Mouse (Mus musculus) limb, embryonic 11.5 days (tissue): ENCODE measurements at regions not wholly inside any gene's neighbourhood (a gene's known extent, or its start where the extent isn't known, plus 50 kb on each side); places are given as distances from the start of the nearest gene placed in this dataset.
"Not testable (repeated sequence)": the region's sequence is repeated elsewhere in the genome, so short reads cannot be mapped to it uniquely, and the experiment has no call there.

Experiments
- ATAC-seq: fragments of 200-750 bp; cut with Nextera tagmentation; 2 replicates; pipeline ENCODE4 v1.8.0; 2017; ENCODE audit warnings: low read depth; ENCODE audit not compliant: insufficient number of reproducible peaks, low FRiP score, low TSS enrichment
- DNase-seq: peaks from one replicate; pipeline ENCODE4 v3.0.0-alpha.2; 2015; ENCODE audit warnings: low spot score
- H3K27ac ChIP-seq: fragments of 300-500 bp; sonication (generic); replicated peaks from 2 replicates; pipeline ENCODE4 v1.5.1; 2014; ENCODE audit warnings: low read depth, mild to moderate bottlenecking, low read length
- H3K27me3 ChIP-seq: fragments of 300-500 bp; sonication (generic); 2 replicates; pipeline ENCODE4 v1.6.1; 2014; ENCODE audit warnings: mild to moderate bottlenecking, low read length, mixed read lengths; ENCODE audit not compliant: control insufficient read depth, insufficient read depth
- H3K36me3 ChIP-seq: fragments of 300-500 bp; sonication (generic); 2 replicates; pipeline ENCODE4 v1.6.1; 2014; ENCODE audit warnings: mild to moderate bottlenecking, low read length, moderate library complexity, mixed read lengths; ENCODE audit not compliant: control insufficient read depth, insufficient read depth
- H3K4me1 ChIP-seq: fragments of 300-500 bp; sonication (generic); 2 replicates; pipeline ENCODE4 v1.6.1; 2014; ENCODE audit warnings: low read length, mixed read lengths; ENCODE audit not compliant: control insufficient read depth, insufficient read depth
- H3K4me2 ChIP-seq: fragments of 300-500 bp; sonication (generic); 2 replicates; pipeline ENCODE4 v1.6.1; 2014; ENCODE audit warnings: low read depth, mild to moderate bottlenecking, moderate library complexity; ENCODE audit not compliant: severe bottlenecking
- H3K4me3 ChIP-seq: fragments of 300-500 bp; sonication (generic); 2 replicates; pipeline ENCODE4 v1.5.1; 2014; ENCODE audit warnings: low read depth, low read length
- H3K9ac ChIP-seq: fragments of 300-500 bp; sonication (generic); 2 replicates; pipeline ENCODE4 v1.6.1; 2014; ENCODE audit warnings: mild to moderate bottlenecking, low read length
- H3K9me3 ChIP-seq: fragments of 300-500 bp; sonication (generic); 2 replicates; pipeline ENCODE4 v1.6.1; 2016; ENCODE audit warnings: low read length; ENCODE audit not compliant: control insufficient read depth
- WGBS: fragments of 180-500 bp; shearing (Covaris S2); extraction: QIAGEN DNeasy Blood & Tissue Kit; methylation state at CpG from one replicate; pipeline ENCODE4 v1.1.7; 2014; 5-methylcytosine and 5-hydroxymethylcytosine counted together

DNA sequence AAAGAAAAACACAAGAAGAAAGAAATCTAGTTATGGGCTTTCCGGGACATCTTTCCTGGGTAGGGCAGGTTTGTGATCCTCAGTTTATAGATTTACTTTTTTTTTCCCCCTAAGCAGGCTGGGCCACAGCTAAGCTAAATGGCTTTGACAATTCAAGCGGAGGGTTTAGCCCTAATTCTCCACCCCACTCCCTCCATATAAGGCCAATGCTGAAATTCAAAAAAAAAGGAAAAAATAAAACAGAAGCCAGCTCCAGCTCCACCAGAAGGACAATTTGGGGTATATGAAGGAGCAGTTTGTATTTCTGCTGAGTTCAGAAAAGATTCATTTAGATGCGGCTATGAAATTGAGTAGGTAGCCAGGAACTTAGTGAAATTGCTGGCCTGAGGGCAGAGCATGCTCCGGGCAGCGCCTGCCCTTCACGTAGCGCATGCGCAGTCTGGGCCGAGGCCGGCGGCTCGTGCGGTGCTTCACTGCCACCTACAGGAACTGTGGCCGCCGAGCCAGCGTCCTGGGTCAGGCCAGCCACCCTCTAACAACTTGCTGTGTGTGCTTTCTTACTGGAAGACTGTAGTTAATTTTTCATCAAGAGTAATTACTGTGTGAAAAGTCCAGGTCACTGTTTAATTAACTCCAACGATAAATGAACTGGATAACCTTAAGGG lies 364.5 kb downstream of the Lrig3 start:
- H3K4me2 ChIP-seq = no peak overlapping the region; the same call in 1 of the 2 replicates
- no peaks in the 10 kb centered on the region for H3K9me3 ChIP-seq
- H3K9ac ChIP-seq = no peak overlapping the region
- WGBS = 7% methylated on average over 17 of the region's 17 CpGs
- no peaks in the 10 kb centered on the region for H3K4me1 ChIP-seq
- ATAC-seq = peak; percentile 87
- no peak overlapping the region for H3K27ac ChIP-seq
- H3K36me3 ChIP-seq = no peaks in the 10 kb centered on the region
- no peaks in the 10 kb centered on the region for H3K27me3 ChIP-seq
- DNase-seq = peak; percentile 95
- H3K4me3 ChIP-seq = no peak overlapping the region

DNA sequence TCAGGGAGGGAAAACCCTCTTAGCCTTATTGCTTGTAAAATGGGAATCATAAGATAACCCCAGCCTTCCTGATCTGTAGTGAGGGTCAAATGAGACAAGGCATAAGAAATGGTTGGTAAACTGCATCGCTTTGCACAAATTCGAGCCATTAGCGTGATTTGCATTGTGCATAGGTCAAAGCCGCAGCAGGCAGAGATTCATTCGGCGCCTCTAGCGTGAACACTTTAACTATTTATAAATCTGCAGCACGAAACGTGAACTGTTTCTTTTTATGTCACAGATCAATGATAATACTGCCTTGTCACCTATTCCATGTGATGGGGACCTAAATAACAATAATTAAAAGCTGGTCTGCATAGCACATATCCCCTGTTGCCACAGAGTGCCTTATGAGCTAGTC lies 354.9 kb downstream of the Lrig3 start:
- no peak overlapping the region for H3K4me2 ChIP-seq
- ATAC-seq (no peak), DNase-seq (no peak)
- no peak overlapping the region for H3K9ac ChIP-seq
- WGBS = 85% methylated on average over 9 of the region's 9 CpGs
- H3K9me3 ChIP-seq = no peaks in the 10 kb centered on the region
- H3K27me3 ChIP-seq = no peaks in the 10 kb centered on the region
- no peak overlapping the region for H3K27ac ChIP-seq
- H3K4me1 ChIP-seq = no peaks in the 10 kb centered on the region
- no peaks in the 10 kb centered on the region for H3K36me3 ChIP-seq
- no peak overlapping the region for H3K4me3 ChIP-seq

DNA sequence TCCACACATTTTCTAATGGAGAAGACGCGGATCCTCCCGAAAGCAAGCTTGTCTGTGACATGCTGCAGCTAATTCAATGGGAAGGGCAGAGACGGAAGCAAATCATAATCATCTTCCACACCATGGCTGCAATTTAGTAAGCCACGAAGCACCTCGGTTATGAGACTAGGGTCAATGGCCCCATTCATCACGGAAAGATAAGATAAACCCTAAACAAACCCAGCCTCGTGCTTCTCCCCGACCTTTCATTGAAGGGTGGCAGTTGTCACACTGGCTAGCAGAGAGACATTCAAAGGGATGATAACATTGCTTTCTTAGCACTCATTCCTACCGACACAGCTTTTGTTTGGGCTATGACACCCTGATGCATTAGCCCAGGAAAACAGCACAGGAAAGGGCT lies 353.8 kb downstream of the Lrig3 start:
- no peaks in the 10 kb centered on the region for H3K27me3 ChIP-seq
- no peak overlapping the region for H3K4me3 ChIP-seq
- no peaks in the 10 kb centered on the region for H3K36me3 ChIP-seq
- 69% methylated on average over 10 of the region's 10 CpGs for WGBS
- H3K4me1 ChIP-seq = no peaks in the 10 kb centered on the region
- ATAC-seq = no peak
- H3K9ac ChIP-seq = no peak overlapping the region
- no peak overlapping the region for H3K4me2 ChIP-seq
- H3K27ac ChIP-seq = no peak overlapping the region
- no peak for DNase-seq
- no peaks in the 10 kb centered on the region for H3K9me3 ChIP-seq

DNA sequence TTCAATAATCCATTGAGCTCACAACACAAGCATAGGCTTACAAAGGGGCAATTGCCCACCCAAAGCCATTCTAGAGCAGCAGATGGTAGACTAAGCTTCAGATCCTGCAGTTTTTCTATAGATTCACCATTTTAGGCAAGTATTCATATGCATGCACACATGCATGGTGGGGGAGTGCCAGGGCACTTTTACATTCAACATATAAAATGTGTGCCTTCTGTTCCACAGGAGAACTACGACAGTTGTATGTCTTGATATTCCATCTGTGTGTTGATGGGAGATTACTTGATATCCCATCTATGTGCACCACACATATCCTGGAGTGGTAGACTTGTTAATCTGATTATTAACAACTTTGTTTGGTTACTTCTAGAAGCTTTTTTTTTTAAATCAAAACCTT lies 334.0 kb downstream of the Lrig3 start:
- no peaks in the 10 kb centered on the region for H3K9me3 ChIP-seq
- H3K27ac ChIP-seq = no peak overlapping the region
- no peaks in the 10 kb centered on the region for H3K27me3 ChIP-seq
- H3K9ac ChIP-seq = no peak overlapping the region
- H3K4me2 ChIP-seq = no peak overlapping the region
- H3K36me3 ChIP-seq = no peaks in the 10 kb centered on the region
- 93% methylated on average over 1 of the region's 1 CpGs for WGBS
- H3K4me3 ChIP-seq = no peak overlapping the region
- ATAC-seq (no peak), DNase-seq (no peak)
- H3K4me1 ChIP-seq = no peaks in the 10 kb centered on the region

DNA sequence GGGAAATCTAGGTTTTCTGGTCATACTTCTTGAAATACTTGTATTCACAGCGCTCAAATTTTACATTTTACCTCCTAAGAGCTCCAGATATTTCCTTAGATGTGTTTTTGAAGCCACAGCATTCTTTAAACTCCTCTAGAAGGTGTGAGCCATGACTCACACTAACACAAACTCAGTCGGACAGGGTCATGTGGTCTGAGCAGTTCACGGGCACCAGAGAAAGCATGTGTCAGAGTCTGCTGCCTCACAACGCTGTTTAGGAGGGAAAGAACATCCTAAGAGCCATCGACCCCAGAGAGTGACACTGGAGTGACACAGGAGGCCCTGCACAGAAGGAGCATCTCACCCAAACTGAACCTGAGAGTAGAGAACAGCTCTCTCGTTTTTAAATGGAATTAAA lies 332.2 kb downstream of the Lrig3 start:
- H3K4me1 ChIP-seq = no peaks in the 10 kb centered on the region
- ATAC-seq (no peak), DNase-seq (no peak)
- no peak overlapping the region for H3K4me3 ChIP-seq
- H3K9ac ChIP-seq = no peak overlapping the region
- 78% methylated on average over 6 of the region's 6 CpGs for WGBS
- H3K36me3 ChIP-seq = no peaks in the 10 kb centered on the region
- no peak overlapping the region for H3K4me2 ChIP-seq
- no peaks in the 10 kb centered on the region for H3K27me3 ChIP-seq
- no peak overlapping the region for H3K27ac ChIP-seq
- no peaks in the 10 kb centered on the region for H3K9me3 ChIP-seq

DNA sequence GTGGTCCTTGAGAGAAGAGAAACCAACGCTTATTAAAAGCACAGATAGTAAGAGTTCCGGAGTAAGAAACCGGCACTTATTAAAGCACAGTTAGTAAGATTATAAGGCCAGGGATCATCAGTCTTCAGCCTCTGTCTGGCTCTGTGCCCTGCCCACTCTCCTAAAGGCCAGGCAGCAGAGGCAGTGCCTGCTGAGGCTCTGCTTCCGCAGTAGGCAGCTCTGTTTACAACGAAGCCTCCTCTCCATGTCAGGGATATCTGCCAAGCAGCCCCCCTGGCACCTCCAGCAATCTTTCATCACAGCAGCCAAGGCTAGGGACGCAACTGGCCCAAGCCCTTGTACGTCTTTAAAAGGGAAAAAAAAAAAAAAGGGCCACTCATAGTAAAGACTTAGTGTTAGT lies 329.9 kb downstream of the Lrig3 start:
- ATAC-seq (no peak), DNase-seq (no peak)
- WGBS = 82% methylated on average over 7 of the region's 7 CpGs
- H3K4me1 ChIP-seq = no peaks in the 10 kb centered on the region
- no peaks in the 10 kb centered on the region for H3K9me3 ChIP-seq
- no peaks in the 10 kb centered on the region for H3K36me3 ChIP-seq
- H3K4me2 ChIP-seq = no peak overlapping the region
- no peak overlapping the region for H3K9ac ChIP-seq
- no peak overlapping the region for H3K27ac ChIP-seq
- H3K27me3 ChIP-seq = no peaks in the 10 kb centered on the region
- H3K4me3 ChIP-seq = no peak overlapping the region

DNA sequence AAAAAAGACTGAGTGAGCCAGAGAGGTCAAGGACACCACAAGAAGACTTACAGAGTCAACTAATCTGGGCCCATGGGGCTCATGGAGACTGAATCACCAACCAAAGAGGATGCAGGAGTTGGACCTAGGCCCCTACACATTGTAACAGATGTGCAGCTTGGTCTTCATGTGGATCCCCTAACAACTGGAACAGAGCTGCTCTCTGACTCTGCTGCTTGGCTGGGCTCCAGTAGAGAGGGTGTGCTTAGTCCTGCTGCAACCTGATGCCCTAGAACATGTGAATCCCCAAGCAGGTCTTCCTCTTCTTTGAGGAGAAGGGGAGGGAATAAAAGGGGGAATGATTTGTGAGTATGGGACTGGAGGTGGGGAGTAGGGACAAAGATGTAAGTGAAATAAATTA lies 325.8 kb downstream of the Lrig3 start:
- no peaks in the 10 kb centered on the region for H3K36me3 ChIP-seq
- DNase-seq (no peak), ATAC-seq (no peak)
- H3K27ac ChIP-seq = no peak overlapping the region
- H3K4me1 ChIP-seq = no peaks in the 10 kb centered on the region
- no peak overlapping the region for H3K9ac ChIP-seq
- no peak overlapping the region for H3K4me3 ChIP-seq
- H3K9me3 ChIP-seq = no peaks in the 10 kb centered on the region
- H3K4me2 ChIP-seq = no peak overlapping the region
- no peaks in the 10 kb centered on the region for H3K27me3 ChIP-seq

DNA sequence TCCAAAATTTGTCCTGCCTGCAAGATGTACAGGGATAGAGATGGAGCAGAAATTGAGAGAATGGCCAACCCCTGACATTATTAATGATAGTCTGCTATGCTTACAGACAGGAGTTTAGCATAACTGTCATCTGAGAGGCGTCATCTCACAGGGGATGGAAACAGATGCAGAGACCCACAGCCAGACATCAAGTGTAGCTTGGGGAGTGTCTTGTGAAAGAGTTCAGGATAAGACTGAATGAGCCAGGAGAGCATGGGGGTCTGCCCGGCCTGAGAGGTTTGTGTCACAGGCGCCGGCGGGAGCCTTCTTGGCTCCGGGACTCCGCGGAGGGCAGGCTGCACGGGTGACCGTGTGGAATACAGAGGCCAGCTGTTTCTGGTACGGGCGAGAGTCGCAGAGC lies 319.1 kb downstream of the Lrig3 start:
- H3K9me3 ChIP-seq, H3K27ac ChIP-seq, H3K27me3 ChIP-seq, H3K4me2 ChIP-seq, ATAC-seq, H3K4me1 ChIP-seq, H3K36me3 ChIP-seq, H3K4me3 ChIP-seq, DNase-seq, H3K9ac ChIP-seq: not testable (repeated sequence)
- WGBS = 94% methylated on average over 5 of the region's 13 CpGs

DNA sequence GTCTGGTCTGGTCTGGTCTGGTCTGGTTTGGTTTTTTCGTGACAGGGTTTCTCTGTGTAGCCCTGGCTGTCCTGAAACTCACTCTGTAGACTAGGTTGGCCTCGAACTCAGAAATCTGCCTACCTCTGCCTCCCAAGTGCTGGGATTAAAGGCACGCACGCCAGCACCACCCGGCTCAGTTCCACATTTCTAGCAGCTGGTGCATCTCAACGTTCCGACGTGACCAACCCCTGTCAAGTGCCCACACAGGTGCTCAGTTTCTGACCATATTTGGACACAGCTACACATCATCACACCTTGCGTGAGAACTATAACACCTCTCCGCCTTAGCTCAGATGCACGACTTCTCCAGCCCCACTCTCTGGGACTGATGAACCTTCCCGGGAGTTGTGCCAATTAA lies 304.4 kb downstream of the Lrig3 start:
- no peak overlapping the region for H3K9ac ChIP-seq

More for the DNA sequence above, 304.4 kb downstream of the Lrig3 start:
- Histone ChIP-seq H3K4me2 (no peak overlapping the region), H3K9me3 (no peaks in the 10 kb centered on the region), H3K27ac (no peak overlapping the region), H3K4me1 (no peaks in the 10 kb centered on the region), H3K36me3 (no peaks in the 10 kb centered on the region), H3K27me3 (no peaks in the 10 kb centered on the region), H3K4me3 (no peak overlapping the region)
- ATAC-seq (no peak), DNase-seq (no peak)
- 96% methylated on average over 12 of the region's 12 CpGs for WGBS
